Mouse (Mus musculus) kidney, postnatal 0 days (tissue): ENCODE data around the gene Sult2b1. TPM values are rescaled to one million over a fixed set of nuclear protein-coding genes. Genes with fewer than 3 reads are reported as not detected.

Experiments used
- ATAC-seq: fragments of 200-750 bp; cut with Nextera tagmentation; replicated peaks from 2 replicates; pipeline ENCODE4 v1.8.0; 2017; ENCODE audit warnings: low read depth, moderate number of reproducible peaks, moderate TSS enrichment, moderate library complexity; ENCODE audit not compliant: low FRiP score
- DNase-seq: peaks from one replicate; pipeline ENCODE4 v3.0.0-alpha.2; 2016; ENCODE audit warnings: low spot score
- H3K27ac ChIP-seq: fragments of 300-500 bp; sonication (generic); 2 replicates; pipeline ENCODE4 v1.5.1; 2014; ENCODE audit warnings: mild to moderate bottlenecking
- H3K27me3 ChIP-seq: fragments of 300-500 bp; sonication (generic); 2 replicates; pipeline ENCODE4 v1.6.1; 2014; ENCODE audit warnings: low read length, mixed read lengths; ENCODE audit not compliant: insufficient read depth
- H3K36me3 ChIP-seq: fragments of 300-500 bp; sonication (generic); 2 replicates; pipeline ENCODE4 v1.6.1; 2014; ENCODE audit warnings: low read length, mixed read lengths; ENCODE audit not compliant: insufficient read depth
- H3K4me1 ChIP-seq: fragments of 300-500 bp; sonication (generic); replicated peaks from 2 replicates; pipeline ENCODE4 v1.6.1; 2014; ENCODE audit warnings: antibody characterized with exemption, low read length, mixed read lengths; ENCODE audit not compliant: insufficient read depth
- H3K4me2 ChIP-seq: fragments of 300-500 bp; sonication (generic); 2 replicates; pipeline ENCODE4 v1.6.1; 2014; ENCODE audit warnings: mild to moderate bottlenecking, low read length, moderate library complexity, mixed read lengths
- H3K4me3 ChIP-seq: fragments of 300-500 bp; sonication (generic); replicated peaks from 2 replicates; pipeline ENCODE4 v1.5.1; 2014; ENCODE audit warnings: low read depth, low read length
- H3K9ac ChIP-seq: fragments of 300-500 bp; sonication (generic); 2 replicates; pipeline ENCODE4 v1.6.1; 2014; ENCODE audit warnings: low read depth, low read length
- H3K9me3 ChIP-seq: fragments of 300-500 bp; sonication (generic); replicated peaks from 2 replicates; pipeline ENCODE4 v1.6.1; 2016; ENCODE audit warnings: low read length, inconsistent platforms, mixed read lengths
- CTCF ChIP-seq: IDR thresholded peaks from 2 replicates; pipeline ENCODE4 v1.5.1; 2016; ENCODE audit warnings: antibody characterized with exemption, low read depth, mild to moderate bottlenecking, moderate library complexity
- WGBS: fragments of 180-500 bp; shearing (Covaris S2); extraction: QIAGEN DNeasy Blood & Tissue Kit; methylation state at CpG from one replicate; pipeline ENCODE4 v1.1.7; 2014; 5-methylcytosine and 5-hydroxymethylcytosine counted together
- polyA plus RNA-seq: library from polyadenylated mRNA; unstranded; fragments of >200 nt; fragmentation: Nextera tagmentation; extraction: Ambion mirVana; gene quantifications from 2 replicates; pipeline ENCODE4 v1.2.1, GENCODE M21; 2015

Sult2b1 gene
- polyA plus RNA-seq, 1 experiment from 2014 or later: 3.9 TPM

DNA sequence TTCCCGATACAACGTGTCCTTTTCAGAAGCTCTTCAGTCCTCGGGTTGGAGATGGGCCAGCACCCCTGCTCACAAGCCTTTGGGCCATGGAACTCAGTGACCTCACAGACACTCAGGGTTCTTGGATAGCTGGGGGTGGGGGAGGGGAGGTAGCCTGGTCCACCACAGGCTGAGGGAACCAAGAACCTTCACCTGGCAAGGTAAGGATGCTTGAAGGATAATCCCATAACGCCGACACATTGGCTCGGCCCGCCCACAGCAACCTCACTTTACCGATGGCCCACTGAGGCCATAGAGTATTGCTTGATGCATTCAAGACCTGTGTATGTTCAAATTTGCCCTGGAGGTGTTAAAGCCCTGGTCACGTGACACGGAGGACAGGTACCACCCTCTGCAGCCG lies 58.8 kb downstream of the Sult2b1 start, which contains the start of gene Spaca4:
Gene Spaca4, minus strand, starts transcription at position 101 of the 400 bp plus-strand sequence.
- H3K4me3 ChIP-seq: no peak within 1 kb of the TSS
- no peaks in the 10 kb centered on the region for H3K9me3 ChIP-seq
- no peak within 1 kb of the TSS for H3K9ac ChIP-seq
- no peak within 1 kb of the TSS for H3K27ac ChIP-seq
- H3K4me2 ChIP-seq: no peak within 1 kb of the TSS
- 85% methylated on average over 11 of the region's 11 CpGs for WGBS
- H3K4me1 ChIP-seq: peaks cover 4% of the 10 kb centered on the region; the same call in 1 of the 2 replicates
- ATAC-seq (no peak), DNase-seq (no peak)
- no peak for TF ChIP-seq CTCF
- peaks cover 34% of the 10 kb centered on the region; the same call in 1 of the 2 replicates for H3K36me3 ChIP-seq
- no peaks in the 10 kb centered on the region for H3K27me3 ChIP-seq

DNA sequence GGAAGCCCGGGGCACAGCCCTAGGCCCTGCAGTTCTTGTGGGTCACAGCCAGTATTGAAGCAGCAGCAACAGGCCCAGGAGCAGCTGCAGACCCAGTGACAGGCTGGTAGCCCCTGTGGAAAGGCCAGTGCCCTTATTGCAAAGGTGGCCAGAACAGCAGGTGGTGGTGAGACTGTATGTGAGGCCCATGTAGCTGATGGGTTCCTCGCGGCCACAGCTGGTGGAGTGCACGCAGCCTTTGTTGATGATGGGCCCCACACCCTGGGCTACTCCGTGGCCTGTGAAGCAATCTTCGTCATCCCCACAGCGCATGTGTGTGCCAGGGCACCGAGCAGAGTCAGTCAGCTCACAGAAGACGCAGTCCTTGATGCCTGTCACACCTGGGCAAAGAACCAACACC lies 59.3 kb downstream of the Sult2b1 start:
- Histone ChIP-seq H3K27me3 (no peaks in the 10 kb centered on the region), H3K4me1 (no peaks in the 10 kb centered on the region), H3K4me2 (no peak overlapping the region), H3K4me3 (no peak overlapping the region), H3K27ac (no peak overlapping the region), H3K9ac (no peak overlapping the region), H3K36me3 (peaks cover 35% of the 10 kb centered on the region; the same call in 1 of the 2 replicates), H3K9me3 (no peaks in the 10 kb centered on the region)
- WGBS: 93% methylated on average over 9 of the region's 9 CpGs
- TF ChIP-seq CTCF: no peak
- no peak for ATAC-seq
- no peak for DNase-seq

DNA sequence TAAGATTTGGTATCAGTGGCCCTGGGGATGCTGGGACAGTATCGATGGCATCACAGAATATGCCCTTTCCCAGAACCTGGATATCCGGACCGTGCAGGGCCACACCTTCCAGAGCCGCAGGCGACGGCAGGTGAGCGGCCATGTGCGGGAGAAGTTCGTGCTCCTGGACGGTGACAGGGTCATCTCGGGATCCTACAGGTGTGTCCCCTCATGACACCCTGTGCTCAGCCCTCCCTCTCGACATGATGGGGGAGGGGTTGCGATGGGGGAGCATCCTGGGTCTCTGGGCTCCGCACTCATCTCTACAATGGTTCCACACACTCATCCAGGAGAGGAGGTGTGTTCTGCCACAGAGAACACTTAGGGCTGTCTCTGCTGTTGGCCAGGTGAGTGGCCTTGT lies 60.7 kb downstream of the Sult2b1 start:
- no peak for ATAC-seq
- no peak for DNase-seq
- Histone ChIP-seq H3K36me3 (peaks cover 42% of the 10 kb centered on the region; the same call in 1 of the 2 replicates), H3K9me3 (no peaks in the 10 kb centered on the region), H3K4me2 (no peak overlapping the region), H3K27me3 (no peaks in the 10 kb centered on the region), H3K27ac (no peak overlapping the region), H3K9ac (no peak overlapping the region), H3K4me1 (peaks cover 8% of the 10 kb centered on the region), H3K4me3 (no peak overlapping the region)
- WGBS: 87% methylated on average over 14 of the region's 14 CpGs
- TF ChIP-seq CTCF: no peak

DNA sequence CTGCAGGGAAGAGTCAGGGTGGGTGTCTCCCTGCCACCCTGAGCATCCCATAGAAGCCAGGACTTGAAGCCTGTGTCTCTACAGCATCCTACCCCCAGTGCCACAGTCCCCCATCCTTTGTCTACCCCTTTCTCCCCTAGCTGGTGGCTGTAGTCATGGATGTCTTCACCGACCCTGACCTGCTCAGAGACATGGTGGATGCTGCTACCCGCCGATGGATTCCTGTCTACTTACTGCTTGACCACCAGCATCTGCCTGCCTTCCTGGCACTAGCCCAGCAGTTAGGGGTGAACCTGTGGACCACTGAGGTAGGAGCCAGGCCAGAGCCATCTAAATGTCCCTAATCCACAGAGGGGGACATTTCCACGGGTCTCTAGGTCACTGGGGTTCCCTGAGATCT lies 61.2 kb downstream of the Sult2b1 start:
- Histone ChIP-seq H3K36me3 (peaks cover 42% of the 10 kb centered on the region; the same call in 1 of the 2 replicates), H3K27me3 (no peaks in the 10 kb centered on the region), H3K9me3 (no peaks in the 10 kb centered on the region), H3K4me2 (no peak overlapping the region), H3K4me1 (peaks cover 8% of the 10 kb centered on the region), H3K9ac (no peak overlapping the region), H3K27ac (no peak overlapping the region), H3K4me3 (no peak overlapping the region)
- TF ChIP-seq CTCF: no peak
- ATAC-seq (no peak), DNase-seq (no peak)
- 78% methylated on average over 4 of the region's 4 CpGs for WGBS

DNA sequence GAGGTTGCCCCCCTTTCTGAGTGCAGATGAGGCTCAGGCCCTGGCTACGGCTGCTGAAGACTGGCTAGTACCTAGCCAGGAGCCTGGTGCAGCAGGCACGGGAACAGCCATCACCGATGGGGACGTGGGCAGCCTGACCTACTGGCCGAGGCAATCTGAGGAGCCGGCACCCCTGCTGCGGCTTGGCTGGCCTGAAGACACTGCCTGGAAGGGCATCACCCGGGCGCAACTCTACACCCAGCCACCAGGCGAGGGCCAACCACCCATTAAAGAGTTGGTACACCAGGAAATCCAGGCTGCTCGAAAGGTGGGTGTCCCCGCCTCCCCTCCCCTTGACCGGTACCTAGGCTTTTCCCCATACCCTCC lies 62.1 kb downstream of the Sult2b1 start:
- ATAC-seq (no peak), DNase-seq (no peak)
- H3K4me3 ChIP-seq: no peak overlapping the region
- 50% methylated on average over 13 of the region's 13 CpGs for WGBS
- H3K27ac ChIP-seq: no peak overlapping the region
- no peaks in the 10 kb centered on the region for H3K9me3 ChIP-seq
- no peak for TF ChIP-seq CTCF
- peaks cover 42% of the 10 kb centered on the region; the same call in 1 of the 2 replicates for H3K36me3 ChIP-seq
- H3K9ac ChIP-seq: 0 out of 2 replicates have a peak overlapping the region, but pooled peaks have one; percentile 27
- H3K4me1 ChIP-seq: peaks cover 8% of the 10 kb centered on the region
- H3K4me2 ChIP-seq: no peak overlapping the region
- no peaks in the 10 kb centered on the region for H3K27me3 ChIP-seq

DNA sequence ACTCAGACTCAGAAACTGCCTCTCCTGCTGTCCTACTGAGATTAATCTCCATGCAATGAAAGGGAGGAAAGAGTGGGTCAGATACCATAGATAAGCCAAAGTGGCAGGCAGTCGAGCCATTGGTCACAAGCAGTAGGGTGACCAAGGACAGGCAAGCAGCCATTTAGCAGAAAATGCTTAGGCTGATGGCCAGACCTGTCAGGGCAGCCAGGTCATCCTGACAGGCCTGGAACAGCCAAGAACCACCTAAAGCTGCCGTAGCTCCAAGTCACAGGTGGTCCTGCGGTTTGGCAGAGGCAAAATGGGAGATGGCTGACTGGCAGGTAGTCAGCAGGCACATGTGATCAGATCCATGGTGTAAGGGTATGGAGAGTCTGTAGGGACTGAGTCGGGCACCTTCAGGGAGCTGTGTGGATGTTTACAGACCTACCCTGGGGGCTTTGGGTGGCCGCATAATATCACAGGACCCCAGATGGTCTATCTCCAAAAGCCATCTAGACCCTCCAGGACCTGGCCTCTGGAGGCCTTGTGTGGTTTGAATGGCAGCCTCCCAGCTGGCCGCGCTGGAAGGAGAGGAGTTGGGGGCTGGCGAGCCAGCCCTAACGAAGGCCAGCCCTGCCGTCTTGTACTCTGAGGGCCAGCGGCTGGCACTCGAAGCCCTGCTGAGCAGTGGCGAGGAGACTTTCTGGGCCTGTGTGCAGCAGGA lies 62.7 kb downstream of the Sult2b1 start:
- no peak overlapping the region for H3K4me2 ChIP-seq
- 0 out of 2 replicates have a peak overlapping the region, but pooled peaks have one; percentile 27 for H3K9ac ChIP-seq
- no peak for TF ChIP-seq CTCF
- H3K4me1 ChIP-seq: peaks cover 8% of the 10 kb centered on the region
- no peaks in the 10 kb centered on the region for H3K27me3 ChIP-seq
- ATAC-seq (no peak), DNase-seq (no peak)
- WGBS: 60% methylated on average over 13 of the region's 13 CpGs
- H3K27ac ChIP-seq: no peak overlapping the region
- H3K36me3 ChIP-seq: peaks cover 42% of the 10 kb centered on the region; the same call in 1 of the 2 replicates
- no peaks in the 10 kb centered on the region for H3K9me3 ChIP-seq
- no peak overlapping the region for H3K4me3 ChIP-seq
